Mouse (Mus musculus): ENCODE results near the gene Chchd6. TPM values are rescaled to one million over a fixed set of nuclear protein-coding genes. Genes with fewer than 3 reads are reported as not detected.

Gene Chchd6
- total RNA-seq, 1 experiment from 2014 or later, result 25.8 TPM

DNA sequence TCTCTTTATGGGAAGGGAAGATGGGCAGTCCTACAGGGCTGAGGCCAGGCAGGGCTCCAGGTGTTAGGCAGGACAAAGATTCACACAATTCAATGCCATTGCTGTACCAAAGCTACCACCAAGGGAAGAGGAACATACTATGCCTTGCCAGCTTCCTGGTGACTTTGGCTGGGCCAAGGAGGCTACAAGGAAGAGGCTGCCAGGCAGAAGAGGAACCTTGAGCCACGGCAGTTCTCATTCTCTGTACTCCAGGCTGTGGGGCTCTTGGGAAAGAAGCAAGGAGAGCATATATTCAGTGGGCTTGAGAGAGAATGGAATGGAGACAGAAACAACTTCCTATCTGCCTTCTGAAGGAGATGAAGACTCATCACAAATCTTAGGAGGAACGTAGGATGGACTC, 190.5 kb downstream of the Chchd6 start:
- DNase-seq, result no peak

DNA sequence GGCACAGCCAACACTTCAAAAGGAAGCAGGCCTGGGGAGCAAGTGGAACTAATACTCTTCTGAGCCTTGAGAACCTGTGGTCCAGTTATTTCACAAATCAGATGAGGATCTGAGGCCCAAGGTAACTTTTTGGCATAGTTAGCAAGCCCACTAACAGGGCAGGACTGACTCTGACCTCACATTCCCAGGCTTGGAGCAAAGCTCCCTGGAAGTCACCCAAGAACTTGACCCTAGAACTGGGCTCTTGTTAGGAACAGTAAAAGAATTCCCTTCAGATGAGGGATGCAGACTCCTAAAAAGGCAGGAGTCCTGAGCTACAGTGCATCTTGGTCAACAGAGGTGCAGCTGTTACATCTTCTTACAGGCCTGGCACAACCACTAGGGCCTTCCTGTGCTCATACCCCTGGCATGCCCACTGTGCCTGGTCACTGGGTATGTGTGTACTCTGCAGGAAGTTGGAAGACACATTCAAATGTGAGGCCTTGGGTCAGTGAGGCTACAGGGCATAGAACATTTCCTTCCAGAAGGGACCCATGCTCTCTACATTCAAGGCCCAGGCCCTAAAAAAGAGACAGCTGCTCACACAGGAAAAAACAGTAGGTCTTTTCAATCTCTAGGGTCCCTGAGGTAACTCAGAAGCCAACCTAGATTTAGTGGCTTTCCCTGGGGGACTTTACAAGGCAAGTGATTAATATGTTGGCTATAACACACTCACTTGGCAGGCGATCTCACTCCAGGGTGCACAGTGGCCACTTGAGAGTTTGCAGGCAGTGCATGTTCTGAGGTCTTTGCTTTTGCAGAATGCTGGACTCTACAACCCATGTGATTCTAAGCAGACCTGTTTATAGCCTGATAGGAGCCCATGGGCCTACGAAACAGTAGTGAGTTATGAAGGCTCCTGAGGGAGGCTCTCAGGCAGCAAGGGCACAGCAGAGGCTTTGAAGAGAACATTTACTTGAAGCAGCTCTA, 191.9 kb downstream of the Chchd6 start:
- DNase-seq, result peak; percentile 49

DNA sequence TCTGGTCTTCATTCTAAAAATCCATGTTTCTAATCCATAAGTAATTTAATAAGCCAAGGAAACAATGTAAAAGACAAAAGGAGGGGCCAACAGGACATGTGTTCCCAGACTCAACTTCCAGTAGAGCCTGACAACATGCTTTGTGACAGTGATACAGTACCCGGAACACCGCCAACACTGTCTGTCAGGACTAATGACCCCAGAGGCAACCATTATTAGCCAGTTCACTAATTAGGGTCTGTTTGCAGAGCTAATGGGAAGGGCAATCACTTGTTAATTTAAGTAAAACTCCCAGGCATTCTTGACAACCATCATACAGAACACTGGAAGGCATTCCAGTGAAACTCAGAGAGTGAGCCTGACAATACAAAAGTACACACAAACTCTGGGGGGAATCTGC, 193.0 kb downstream of the Chchd6 start:
- no peak for DNase-seq

DNA sequence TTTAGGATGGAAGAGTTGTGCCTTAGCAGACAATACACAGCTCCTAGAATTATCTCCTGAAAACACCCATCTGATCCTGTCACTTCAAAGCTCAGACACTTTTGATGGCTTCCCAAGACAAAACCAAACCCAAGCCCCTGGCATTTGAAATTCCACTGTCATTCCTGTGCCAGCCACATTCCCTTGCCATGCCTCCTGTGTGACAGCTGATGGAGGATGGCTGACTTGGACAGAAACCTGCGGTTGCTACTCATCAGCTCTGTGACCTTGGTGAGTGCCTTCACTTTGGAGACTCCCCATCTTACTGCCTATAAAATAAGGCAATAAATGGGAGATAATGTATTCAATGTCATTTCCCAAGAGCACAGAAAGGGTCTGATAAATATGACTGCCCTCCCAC, 195.9 kb downstream of the Chchd6 start:
- DNase-seq, result no peak

DNA sequence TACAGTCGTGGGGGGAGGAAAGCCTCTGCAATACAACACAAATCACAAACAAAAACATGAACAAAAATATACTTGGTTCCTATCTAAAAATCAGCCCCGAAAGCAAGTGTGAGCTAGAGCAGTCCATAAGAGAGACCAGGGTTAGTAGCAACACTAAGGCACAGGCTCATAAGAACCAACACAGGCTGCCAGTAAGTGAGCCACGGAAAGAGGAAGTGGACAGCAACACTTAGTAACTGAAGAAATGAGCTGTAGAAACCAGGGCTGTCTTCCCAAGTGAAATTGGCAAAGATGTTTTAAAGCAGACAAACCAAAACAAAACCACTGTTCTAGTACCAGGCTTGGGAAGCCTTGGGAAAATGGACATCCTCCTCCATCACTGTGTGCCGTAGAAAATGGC, 197.5 kb downstream of the Chchd6 start:
- no peak for DNase-seq

DNA sequence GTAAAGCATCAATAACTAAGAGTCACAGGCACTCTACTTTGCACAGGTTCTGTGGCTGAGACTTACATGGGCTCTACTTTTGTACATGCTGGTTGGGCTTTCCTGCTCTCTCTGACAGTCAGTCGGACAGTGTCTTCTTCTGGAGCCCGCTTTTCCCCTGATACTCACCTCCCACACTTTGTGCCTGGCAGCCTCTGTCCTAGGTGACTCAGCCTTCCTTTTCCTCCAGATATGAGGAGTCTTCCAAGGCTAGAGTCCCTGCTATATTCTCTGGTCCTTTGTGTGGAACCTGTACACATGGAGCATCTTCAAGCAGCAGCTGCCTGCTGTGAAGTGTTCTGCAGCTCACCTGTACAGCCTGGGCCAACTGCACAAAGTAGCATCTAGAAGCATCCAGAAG, 201.6 kb downstream of the Chchd6 start:
- no peak for DNase-seq

DNA sequence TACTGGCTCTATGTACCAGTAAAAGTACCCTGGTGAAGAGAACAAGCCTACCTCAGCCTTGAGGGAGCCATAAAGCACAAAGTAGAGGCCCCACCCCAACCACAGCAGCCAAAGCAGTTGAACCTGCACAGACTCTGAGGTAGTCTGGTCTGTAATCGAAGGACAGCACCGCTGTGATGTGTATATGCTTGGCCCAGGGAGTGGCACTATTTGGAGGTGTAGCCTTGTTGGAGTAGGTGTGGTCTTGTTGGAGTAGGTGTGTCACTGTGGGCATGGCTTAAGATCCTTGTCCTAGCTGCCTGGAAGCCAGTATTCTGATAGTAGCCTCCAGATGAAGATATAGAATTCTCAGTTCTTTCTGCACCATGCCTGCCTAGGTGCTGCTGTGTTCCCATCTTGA, 203.2 kb downstream of the Chchd6 start:
- no peak for DNase-seq

DNA sequence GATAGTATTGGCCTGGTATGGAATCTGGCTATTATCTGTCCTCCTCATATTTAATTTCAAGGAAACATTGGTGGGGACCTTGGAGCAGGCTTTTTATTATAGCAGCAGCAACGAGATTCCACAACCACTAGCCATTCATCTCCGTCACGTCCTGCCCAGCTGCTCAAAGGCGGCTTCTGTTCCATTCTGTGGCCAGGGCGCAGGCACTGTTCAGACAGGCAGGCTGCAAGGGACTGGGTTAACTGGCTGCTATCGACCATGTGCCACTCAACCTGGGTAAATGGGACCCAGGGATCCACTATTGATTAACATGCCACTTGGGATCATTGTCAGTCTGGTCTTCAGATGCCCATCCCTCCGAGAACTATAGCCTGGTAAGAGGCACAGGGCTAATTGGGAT, 205.7 kb downstream of the Chchd6 start:
- DNase-seq, result no peak

DNA sequence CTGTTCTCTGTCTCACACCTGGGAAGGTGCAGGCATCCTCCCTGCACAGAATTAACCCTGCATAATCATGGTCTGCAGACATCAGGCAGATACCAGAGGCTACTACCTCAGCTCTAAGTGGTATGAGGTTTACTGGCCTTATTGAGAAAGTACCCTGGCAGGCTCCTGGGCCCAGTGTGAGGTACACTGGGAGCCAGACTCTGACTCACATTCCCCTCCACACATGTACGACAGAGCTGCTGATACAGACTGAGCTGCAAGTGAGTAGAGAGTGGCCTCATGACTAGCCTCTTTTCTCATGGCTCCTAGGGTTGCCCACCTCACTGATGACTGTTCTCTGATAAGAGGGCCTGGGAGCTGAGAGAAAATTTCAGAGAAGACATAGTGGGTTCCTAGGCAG, 208.5 kb downstream of the Chchd6 start:
- DNase-seq, result no peak

DNA sequence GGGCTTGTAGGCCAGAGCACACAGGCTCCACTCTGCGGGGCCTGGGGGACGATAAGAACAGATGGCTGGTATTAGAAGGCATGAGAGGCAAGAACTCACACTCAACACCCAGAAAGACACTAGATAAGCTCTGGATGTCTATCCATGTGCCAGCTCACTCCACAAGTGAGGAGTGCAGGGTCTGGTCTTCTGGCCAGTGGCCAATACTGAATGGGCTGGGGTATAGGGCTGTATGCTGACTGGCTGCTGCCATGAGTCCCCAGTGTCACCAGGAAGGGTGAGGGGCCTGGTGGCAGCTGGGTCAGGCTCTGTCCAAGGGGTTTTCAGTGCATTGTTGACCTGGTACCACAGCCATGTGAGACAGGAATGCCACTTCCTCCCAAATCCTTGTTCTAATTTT, 210.8 kb downstream of the Chchd6 start:
- DNase-seq, result no peak

GRCm38 (mm10) chr6:89381851-89382250, 213.6 kb downstream of the Chchd6 start:
- no peak for DNase-seq

DNA sequence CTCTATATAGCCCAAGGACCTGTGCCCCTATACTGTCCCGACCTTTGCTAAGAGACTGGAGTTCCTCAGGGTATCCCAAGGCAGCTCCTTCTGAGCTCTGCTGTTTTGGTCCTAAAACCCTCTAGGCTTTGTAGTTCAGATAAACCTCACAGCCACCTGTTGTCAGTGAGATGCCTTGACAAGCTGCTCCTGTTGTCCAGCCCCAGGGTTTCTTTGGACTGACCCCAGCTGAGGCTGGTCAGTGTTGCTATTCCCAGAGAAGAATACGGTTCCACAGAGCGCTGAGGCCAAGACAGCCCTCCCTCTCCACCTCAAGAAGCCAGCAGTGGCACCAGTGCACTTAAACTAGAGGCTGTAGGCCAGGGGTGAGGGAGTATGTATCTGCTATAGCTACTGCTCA, 214.3 kb downstream of the Chchd6 start:
- no peak for DNase-seq

- no peak for DNase-seq
Observed at GRCm38 (mm10) chr6:89380751-89381150, 214.7 kb downstream of the Chchd6 start.

DNA sequence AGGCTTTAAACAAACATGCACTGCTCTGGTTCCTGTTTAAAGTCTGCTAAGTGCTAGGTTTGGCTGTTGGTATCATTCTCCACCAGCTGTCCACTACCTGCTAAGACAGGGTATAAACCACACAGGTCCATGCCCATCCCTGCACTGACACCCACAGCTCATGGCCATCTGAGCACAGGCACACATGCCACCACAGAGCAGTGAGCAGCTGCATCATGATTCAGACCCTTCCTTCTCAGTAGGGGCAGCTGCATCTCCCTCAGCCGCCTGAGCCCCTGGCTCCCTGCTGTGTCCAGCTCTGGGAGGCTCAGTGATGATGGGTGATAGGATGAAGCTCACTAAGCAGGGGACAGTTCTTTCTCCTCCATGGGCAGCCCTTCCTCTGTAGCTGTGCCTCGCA, 217.2 kb downstream of the Chchd6 start:
- DNase-seq, result no peak

- DNase-seq, result no peak
Observed at GRCm38 (mm10) chr6:89368812-89369211, 226.6 kb downstream of the Chchd6 start.

DNA sequence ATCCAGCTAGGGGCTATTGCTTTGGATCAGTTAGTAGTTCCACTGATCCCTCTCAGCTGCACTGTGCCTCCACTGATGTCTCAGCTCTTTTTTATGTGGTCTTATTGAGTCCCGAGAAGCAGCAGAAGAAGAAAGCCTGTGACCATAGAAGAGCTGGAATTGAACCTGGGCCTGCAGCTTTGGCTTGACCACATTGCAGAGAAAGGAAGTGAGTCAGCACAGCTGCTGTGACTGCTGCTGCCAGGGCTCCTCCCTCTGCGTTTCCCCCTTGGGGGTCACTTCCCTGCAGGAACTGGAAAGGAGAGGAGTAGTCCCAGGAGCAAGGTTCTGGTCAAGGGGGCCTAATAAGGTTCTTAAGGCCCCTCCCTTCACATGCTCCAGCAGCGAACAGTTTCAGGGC, 231.1 kb downstream of the Chchd6 start:
- no peak for DNase-seq

DNA sequence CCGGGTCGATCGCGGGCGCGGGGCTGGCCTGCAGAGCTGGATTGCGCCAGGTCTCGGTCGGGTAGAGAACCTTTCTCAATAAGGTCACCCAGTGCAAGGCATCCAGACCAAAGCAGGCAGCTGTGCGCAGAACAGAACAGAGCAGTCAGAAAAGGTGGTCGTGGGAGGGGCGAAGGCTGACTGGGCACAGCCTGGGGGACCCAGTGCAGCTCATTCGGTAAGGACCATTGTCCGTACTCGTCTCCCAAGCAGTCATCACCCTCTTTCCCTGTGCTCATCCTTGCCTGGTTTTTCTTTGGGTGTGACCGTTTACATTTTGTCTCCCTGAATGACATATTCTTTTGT, 232.4 kb downstream of the Chchd6 start:
- no peak for DNase-seq

DNA sequence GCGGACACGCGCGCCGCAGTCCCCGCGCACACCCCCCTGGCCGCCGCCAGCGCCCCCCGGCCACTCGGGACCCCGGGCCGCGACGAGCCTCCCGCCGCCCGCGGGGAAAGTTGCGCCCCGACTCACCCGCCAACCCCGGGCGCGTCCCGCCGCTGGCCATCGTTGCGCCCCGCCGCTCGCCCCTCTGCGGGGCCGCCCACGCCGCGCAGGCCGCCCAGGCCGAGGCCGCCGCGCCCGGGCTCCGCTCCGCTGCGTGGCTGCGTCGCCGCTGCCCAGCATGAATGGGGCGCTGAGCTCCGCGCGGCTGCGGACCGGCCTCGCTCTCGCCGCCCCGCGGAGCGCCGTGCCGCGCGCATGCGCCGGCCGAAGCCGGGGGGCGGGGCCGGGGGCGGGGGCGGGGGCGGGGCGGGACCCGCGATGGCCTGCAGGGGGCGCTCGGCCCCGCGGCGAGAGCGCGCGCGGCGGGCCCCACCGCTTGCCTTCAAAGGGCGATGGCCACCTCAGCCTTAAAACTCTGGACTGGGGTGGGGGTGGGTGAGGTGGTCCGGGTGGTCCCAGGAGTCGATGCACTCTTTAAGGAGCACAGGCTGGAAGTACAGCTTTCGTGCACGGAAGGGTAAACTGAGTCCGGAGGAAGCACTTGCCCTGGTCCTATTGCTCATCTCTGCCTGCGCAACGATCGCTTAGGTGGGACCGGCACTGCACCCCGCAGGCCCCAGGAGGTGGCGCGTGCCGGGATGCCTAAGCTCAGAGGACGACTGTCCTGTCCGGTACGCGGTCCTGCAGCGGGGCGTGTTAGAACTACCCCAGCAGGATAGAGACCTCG, 233.0 kb downstream of the Chchd6 start, which contains the start of gene Plxna1:
Plxna1 (minus strand) TSS at position 340 of the 826 bp plus-strand sequence.
- DNase-seq, result peak; percentile 78

GRCm38 (mm10) chr6:89361418-89362280, 233.8 kb downstream of the Chchd6 start:
- DNase-seq, result peak; percentile 82

DNA sequence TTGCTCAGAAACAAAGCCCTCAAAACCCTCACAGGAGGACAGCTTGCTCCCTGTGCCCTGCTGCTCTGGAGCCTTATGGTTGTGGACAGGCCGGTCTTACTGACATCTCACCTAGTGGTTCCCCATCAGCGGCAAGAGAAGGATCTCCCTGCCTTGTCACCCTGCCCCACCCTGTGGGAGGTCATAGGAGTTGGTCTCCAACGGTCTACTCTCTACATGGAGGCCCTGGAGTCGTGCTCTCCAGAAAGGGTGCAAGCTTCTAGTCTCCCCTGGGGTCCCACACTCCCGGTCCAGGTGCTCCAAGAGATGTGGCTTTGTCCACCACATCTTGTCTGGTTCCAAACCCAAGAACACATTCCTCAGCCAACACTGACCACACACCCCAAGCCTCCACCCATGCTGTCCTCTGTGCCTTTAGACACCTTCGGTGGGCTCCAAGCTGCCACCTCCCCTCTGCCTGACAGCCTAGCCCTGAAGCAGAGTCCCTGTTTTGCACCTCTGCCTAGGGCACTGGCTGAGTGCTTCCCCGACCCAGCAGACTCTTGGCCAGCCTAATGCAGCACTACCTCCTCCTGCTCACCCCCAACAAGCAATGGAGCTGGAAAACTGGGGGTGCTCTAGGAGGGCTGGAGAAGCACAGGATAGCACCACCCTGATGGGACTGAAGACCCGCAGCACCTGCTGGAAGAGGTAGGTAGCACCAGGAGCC, 234.6 kb downstream of the Chchd6 start:
- DNase-seq, result peak; percentile 43

Data from adrenal gland, postnatal 14 days (tissue).